Mouse (Mus musculus) brain, adult 2 months (tissue): ENCODE measurements around the gene Pcnx2.
A peak's percentile ranks its signal among the peaks of the same experiment; 100 is the strongest.

Experiments used
- DNase-seq: peaks from one replicate; pipeline ENCODE4 v3.0.0; 2011; ENCODE audit warnings: low read depth, low spot score

Gene Pcnx2

GRCm38 (mm10) chr8:125897868-125898788 is at the start of gene Pcnx2:
Gene Pcnx2, minus strand, starts transcription at chr8:125898317.
- DNase-seq, result peak; percentile 98

DNA sequence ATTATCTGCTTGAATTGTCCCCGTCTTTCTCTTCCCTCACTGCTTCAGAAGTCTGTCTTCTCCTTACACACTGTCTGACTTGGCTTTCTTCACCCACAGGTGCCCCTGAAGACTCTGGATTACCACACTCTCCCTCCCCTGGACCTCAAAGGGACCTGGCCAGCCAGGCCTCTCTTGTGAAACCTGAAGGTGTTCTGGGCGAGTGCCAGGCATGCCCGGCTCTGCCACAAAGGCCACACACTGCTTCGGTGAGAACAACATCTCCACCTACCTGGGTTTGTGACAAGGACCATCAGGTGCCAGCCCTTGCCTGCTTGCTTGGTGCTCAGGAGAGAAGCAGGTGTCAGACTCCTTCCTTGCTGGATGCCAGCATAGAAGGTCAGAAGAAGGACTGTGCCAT is 46.4 kb upstream of the Pcnx2 start:
- no peak for DNase-seq

DNA sequence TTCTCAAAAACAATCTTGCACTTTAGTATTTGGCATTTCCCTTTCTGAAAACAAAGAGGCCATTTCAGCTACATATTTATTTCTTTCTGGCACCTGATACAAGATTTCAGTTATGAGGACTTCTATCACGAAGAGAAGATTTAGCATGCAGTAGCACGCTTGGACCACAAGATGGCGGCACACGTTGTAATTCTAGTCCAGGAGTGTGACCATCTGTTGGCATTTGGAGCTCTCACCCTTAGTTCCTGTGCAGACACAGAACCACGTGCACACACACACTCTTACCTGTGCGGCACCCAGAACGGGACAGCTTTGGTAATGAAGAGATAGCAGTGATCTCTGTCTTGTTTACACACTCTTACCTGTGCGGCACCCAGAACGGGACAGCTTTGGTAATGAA is 37.5 kb upstream of the Pcnx2 start:
- peak; percentile 94 for DNase-seq

- peak; percentile 70 for DNase-seq
Measured at GRCm38 (mm10) chr8:125931822-125932221, 33.7 kb upstream of the Pcnx2 start.

- DNase-seq, result no peak
Measured at GRCm38 (mm10) chr8:125930276-125931046, 32.3 kb upstream of the Pcnx2 start.

DNA sequence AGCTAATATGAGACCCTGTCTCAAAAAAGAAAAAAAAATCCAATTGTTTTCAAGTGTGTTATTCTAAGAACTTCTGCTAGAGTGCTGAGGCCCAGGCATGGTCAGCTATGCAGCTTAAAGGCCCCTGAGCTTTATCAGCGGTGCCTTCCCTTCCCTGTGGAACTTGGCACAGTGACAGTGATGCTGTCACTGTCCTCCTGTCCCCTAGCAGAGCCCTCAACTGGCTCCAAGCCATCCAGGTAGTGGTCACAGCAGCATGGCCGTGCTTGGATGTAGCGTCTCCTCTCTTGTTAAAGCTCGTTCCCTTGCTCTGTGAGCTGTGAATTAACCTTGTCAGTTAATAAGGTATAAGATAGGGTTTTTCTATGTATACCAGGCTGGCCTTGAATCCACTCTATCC is 28.5 kb upstream of the Pcnx2 start:
- DNase-seq, result no peak

DNA sequence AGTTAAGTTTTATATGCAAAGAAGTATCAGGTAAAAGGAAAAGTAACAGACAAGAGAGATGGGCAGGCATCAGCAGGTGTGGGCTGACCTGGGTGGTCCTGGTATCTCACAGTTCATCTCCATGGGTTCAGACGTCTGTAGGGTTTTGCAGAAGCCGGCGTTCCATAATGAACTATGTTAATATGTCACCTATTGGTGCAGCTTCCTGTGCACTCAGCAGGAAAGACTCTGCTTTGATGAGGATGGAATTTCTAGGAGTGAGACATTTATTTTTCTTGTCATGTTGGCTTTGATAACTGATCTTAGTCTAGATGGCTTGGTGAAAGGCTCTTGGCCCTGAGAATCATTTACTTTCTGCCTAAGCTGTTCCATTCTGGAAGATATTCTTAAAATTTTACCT is 24.2 kb upstream of the Pcnx2 start:
- DNase-seq, result no peak

DNA sequence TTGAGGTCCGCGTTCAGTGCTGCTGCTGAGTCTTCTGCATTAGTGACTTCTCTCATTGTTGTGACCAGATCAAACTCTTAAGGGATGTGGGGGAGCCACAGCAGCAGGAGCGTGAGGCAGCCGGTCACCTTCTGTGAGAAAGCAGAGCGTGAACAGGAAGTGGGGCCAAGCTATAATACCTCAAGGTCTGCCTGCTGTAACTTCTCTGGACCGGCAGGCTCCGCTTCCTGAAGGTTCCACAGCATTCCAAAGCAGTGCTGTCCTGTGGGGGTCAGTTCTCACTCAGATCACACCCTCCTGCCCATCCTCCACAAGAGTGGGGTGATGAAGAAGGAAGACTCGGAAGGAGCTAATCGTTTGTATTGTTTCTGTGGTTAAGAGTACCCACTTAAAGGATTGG is 22.6 kb upstream of the Pcnx2 start:
- DNase-seq, result no peak

DNA sequence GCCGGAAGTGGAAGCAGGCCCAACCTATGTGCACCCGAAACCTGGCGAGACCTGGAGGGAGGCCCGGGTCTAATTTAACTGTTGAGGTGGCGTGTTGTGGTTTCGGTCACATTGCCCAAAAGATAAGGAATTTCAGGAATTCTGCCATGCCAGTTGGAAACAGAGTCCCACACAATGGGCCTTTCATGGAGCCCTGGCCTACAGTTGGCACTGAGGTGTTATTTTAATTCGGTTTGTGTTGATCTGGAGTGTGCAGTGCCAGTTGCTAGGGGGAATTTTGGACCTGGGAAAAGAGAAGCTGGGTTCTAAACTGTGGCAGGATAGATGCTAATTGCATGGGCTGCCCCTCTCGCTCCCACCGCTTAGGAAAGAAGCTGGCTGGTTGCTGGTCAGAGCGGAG is 22.2 kb upstream of the Pcnx2 start:
- no peak for DNase-seq

GRCm38 (mm10) chr8:125919560-125919959 is 21.4 kb upstream of the Pcnx2 start:
- DNase-seq, result no peak

- no peak for DNase-seq
Measured at GRCm38 (mm10) chr8:125918719-125919118, 20.6 kb upstream of the Pcnx2 start.

DNA sequence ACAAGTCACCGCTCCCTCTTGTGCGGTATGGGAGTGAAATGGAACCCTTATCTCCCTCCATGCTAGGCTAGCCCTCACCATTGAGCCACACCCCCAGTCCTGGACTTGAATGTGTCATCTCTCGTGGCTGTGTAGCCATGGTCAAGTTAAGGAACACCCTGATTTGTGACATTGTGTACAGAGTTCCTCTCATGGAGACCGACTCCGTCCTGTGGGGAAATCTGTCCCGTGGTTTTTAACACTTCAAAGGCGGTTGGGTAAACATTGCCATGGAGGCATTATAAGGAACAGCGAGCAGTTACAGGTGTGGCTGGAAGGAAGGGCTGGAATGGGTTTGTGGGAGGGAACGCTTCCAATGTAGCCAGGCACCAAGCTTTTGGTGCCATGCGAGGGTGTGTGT is 18.9 kb upstream of the Pcnx2 start:
- no peak for DNase-seq

GRCm38 (mm10) chr8:125914386-125914785 is 16.3 kb upstream of the Pcnx2 start:
- no peak for DNase-seq

DNA sequence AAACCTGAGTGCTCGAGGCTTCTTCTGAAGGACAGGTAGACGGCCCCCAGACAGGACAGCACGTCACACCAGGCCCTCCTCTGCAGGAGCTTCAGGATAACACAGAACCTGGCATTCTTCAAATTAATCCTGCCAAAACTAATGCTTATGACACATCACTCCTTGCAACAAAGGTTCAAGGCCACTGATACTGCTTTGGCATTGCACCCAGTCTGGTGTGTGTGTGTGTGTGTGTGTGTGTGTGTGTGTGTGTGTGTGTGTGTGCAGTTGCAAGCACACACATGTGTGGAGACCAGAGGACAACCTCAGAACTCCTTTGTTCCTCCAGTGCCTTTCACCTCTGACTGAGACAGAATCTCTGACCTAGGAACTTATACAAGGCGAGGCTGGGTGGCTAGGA is 15.1 kb upstream of the Pcnx2 start:
- DNase-seq, result no peak

- no peak for DNase-seq
Measured at GRCm38 (mm10) chr8:125911229-125911580, 13.1 kb upstream of the Pcnx2 start.

GRCm38 (mm10) chr8:125910365-125911228 is 12.5 kb upstream of the Pcnx2 start, which contains the start of gene Map3k21:
Gene Map3k21, plus strand, starts transcription at chr8:125910450.
- peak; percentile 55 for DNase-seq

DNA sequence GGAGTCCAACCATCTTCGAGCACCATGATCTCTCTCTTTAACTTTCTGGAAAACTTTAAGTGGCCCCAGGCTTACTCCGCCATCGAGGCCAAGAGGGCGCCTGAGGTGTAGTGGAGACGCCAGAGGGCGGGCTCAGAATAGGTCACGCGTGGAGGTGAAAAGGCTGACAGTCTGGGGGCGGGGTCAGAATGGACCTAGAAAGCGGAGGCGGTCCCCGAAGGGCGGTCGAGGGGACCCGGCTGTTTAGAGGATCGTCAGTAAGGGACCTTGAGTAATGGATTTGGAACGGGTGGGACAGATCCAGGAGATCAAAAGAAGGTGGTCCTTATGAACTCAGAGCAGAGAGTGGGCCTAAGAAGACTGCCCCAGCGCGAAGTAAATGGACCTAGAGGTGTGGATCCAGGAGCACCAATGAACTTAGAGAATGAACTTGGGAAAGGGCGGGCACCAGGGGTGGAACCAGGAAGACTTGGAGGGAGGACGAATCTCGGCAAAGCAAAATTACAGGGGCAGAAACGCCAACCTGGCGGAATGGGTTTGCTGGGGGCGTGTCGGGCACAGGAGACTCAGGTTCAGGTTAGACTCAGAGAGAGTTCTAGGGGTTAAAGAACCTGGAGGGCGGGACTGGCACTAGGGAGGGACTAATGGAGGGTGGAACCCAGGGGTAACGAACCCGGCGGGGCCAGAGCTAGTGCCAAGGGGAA is 11.7 kb upstream of the Pcnx2 start:
- DNase-seq, result no peak

- DNase-seq, result no peak
Measured at GRCm38 (mm10) chr8:125907311-125907710, 9.2 kb upstream of the Pcnx2 start.

- no peak for DNase-seq
Measured at GRCm38 (mm10) chr8:125905341-125905740, 7.2 kb upstream of the Pcnx2 start.

- DNase-seq, result no peak
Measured at GRCm38 (mm10) chr8:125902521-125902920, 4.4 kb upstream of the Pcnx2 start.

GRCm38 (mm10) chr8:125901167-125901566 is 3.0 kb upstream of the Pcnx2 start:
- DNase-seq, result peak; percentile 72
